Mouse (Mus musculus): Measurements from ENCODE around the gene Hist2h2bb.

Hist2h2bb gene

DNA sequence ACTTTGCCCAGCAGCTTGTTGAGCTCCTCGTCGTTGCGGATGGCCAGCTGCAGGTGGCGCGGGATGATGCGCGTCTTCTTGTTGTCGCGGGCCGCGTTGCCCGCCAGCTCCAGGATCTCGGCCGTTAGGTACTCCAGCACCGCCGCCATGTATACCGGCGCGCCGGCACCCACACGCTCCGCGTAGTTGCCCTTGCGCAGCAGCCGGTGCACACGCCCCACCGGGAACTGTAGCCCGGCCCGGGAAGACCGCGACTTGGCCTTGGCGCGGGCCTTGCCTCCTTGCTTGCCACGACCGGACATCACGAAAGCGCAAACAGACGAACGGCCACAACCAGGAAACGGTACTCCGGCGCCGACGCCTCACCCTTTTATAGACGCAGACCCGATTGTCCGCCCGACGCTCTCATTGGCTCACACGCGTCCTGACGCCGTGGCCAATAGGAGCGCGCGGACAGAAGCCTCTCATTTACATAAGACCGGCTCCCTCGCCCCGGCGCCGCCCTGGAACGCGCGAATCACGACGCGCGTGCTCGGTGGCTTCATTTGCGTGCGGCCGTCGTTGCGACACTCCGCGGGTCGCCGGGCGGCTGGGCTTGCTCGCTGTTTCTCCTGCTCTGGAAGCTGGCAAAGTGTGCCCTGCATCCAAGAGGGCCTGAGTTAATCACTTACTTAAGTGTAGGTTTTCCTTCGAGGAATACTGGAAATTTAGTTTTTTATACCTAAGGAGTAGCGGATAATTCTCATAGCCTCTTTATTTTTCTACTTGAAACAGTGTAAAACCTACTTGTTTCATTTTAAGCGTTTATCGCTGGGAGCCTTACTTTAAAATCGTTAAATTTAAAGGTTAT lies 29.4 kb upstream of the Hist2h2bb start, which contains the start of gene Hist2h2aa2:
Hist2h2aa2 (minus strand) TSS at position 328 of the 850 bp plus-strand sequence.
- WGBS = 2% methylated on average over 39 of the region's 85 CpGs

DNA sequence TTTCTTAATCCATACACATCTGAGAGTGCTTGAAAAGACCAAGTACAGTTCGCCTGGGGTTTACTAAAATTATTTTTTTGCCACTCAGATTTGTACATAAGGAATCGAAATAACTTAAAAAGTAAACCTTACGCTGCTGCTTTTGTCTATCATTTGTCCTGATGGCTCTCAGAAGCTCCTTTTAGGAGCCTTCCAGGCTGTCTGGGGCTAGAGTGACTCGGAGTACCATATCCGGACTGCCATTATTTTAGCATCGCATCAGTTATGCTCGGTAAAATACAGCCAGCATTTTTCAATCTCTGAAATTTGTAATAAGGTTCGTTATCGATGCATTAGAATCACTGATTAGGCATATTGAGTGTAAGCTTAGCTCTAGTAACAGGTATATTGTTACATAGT lies 28.8 kb upstream of the Hist2h2bb start:
- WGBS = 56% methylated on average over 9 of the region's 9 CpGs

DNA sequence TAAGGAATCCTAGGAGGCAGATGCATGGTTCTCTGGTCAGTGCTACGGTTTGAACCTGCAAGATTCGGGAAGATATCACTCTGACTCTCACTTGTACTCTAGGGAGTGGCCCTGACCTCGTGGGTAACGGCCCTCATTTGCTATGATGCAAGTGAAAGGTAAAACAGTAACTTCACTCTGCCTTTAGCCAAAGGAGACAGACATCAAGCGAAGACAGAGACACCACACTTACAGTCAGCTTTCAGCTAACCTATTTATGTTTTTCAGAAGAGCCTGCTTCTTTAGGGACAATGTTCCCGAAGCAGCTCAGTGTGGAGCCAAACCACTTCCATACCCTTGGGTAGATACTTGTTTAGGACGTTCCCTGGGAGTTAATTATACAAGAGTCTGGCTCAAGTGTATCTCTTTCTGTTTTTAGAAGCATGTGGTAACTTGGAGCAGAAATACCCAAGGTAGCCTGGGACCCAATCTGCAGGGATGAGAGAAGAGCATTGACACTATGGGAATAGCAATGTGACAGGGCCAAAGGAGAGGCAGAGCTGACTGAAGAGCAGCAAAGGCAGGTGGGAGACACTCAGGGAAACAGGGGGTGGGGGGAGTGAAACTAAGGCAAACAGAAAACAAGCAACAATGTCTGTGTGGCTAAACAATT lies 25.5 kb upstream of the Hist2h2bb start:
- 73% methylated on average over 7 of the region's 7 CpGs for WGBS

DNA sequence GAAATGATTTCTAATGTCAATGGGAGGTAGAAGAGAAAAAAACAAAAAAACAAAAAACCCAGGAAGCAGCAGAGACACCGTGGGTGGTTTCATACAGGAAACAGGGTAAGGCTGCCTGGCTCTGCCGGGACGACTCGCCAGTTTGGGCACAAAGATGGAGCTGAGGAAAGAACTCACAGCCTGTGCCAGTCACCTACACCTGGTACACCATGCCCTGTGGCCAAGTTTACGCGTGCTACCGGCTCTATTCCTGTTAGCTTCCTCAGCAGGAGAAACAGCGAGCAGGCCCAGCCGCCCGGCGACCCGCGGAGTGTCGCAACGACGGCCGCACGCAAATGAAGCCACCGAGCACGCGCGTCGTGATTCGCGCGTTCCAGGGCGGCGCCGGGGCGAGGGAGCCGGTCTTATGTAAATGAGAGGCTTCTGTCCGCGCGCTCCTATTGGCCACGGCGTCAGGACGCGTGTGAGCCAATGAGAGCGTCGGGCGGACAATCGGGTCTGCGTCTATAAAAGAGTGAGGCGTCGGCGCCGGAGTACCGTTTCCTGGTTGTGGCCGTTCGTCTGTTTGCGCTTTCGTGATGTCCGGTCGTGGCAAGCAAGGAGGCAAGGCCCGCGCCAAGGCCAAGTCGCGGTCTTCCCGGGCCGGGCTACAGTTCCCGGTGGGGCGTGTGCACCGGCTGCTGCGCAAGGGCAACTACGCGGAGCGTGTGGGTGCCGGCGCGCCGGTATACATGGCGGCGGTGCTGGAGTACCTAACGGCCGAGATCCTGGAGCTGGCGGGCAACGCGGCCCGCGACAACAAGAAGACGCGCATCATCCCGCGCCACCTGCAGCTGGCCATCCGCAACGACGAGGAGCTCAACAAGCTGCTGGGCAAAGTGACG lies 24.3 kb upstream of the Hist2h2bb start, which contains the start of gene Hist2h2aa1:
Hist2h2aa1 (plus strand) TSS at position 495 of the 884 bp plus-strand sequence.
- under 1% methylated on average over 31 of the region's 88 CpGs for WGBS

DNA sequence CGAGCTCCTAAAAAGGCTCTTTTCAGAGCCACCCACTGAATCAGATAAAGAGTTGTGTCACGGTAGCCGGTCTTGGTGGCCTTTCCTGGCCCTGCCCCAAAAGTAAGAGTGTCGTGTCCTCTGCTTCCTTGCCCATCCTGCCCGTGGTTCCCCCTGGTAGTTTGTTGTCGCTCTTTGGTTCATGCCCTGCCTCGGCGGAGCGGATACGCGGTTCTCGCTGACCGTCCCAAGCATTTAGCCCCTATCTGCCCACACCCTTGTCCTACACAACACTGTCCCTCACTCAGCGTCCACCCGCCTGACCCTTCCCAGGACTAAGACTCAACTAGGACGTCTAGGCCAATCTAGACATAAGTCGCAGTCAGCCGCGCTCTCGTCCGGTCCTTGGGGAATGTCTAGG lies 23.5 kb upstream of the Hist2h2bb start:
- WGBS = 2% methylated on average over 10 of the region's 21 CpGs

DNA sequence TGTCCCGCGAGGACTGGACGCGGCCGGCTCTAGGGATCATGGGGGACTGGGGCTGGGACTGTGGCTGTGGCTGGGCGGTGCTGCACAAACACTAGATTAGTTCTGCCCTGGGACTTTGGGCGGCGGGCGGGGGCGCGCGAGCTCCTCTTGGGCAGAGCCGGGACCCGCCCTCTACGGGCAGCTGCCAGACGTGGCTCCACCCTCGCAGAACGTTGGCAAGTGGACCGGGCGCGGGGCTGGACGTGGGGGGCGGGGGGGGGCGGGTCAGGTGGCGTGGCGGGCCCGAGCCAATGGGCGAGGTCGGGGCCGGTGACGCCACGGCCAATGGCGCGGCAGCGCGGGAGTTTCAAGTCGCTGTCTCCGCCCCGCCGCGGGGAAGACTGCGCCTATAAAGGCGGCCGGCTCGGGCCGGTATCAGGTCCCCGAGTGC lies 23.1 kb upstream of the Hist2h2bb start, which contains the start of gene Hist2h3c1:
Hist2h3c1 (plus strand) TSS at position 259 of the 430 bp plus-strand sequence.
- WGBS = under 1% methylated on average over 20 of the region's 47 CpGs

DNA sequence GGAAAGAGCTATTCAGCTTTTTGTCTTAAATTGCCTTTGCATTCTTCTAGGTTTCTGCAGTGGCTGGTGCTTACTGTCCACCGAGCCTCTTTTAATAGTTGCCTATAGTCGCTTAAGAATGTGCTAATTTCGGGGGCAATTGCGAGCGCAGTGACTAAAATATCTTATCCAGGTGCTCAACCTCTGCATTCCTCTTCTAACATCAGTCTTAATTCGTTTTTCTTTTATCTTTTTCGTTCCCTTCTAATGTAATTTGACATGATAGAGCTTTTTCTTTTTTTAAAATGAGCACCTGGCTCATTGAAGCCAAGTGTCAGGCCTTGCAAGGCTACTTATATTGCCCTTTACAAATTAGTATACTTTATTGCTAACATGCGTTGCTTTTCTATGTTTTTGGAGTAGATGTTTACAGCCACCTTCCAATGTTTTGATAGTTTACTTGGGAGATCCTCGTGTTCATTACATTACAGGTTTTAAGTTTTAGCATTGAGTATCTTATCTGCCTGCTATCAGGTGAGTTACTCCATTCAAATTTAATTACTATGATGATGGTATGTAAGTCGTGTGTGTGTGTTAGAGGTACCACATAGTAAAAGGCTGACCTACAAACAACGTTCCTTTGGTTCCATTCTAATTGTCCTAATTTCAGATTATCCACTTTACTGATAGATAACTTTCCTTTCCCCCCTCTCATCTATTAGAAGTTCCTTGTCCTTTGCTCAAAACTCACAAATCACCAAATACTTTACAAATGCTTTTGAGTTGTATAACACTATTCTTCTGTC lies 22.0 kb upstream of the Hist2h2bb start:
- 46% methylated on average over 11 of the region's 11 CpGs for WGBS

DNA sequence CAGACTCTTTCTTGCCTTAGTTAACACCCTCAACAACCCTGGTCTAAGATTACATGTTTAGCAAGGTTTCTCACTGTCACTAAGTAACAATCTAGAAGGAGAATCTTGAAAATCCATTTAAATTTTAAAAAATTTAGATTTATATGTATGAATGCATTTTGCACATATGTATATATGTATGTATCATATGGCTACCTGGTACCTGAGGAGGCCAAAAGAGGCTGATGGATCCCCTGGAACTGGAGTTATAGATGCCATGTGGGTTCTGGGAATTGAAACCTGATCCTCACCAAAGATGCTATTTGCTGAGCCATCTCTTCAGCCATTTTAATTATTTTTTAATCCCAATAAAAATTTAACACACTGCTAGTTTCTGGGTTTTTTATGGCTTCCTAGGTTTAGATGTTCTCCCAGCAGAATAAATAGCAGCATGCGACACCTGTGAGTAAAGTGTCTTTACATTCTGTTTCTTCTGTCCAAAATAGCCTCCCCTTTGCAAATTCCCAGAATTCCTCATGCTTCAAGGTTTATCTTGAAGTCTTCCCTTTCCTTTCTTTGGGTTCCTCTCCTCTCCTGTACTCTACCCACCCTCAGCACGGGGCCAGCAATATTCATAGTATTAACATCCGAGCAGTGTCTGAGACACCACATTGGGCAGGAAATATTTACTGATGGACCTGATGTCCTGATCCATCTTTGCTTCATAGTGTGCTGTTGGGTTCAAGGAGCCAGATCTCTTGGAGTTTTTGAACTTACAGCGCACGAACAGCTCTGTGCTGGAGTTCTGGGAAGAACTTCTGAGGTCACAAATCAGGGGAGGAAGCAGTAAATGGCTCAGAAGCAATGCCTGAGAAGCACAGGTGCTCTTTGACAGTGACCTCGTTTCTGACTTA lies 21.2 kb upstream of the Hist2h2bb start:
- 65% methylated on average over 6 of the region's 6 CpGs for WGBS

DNA sequence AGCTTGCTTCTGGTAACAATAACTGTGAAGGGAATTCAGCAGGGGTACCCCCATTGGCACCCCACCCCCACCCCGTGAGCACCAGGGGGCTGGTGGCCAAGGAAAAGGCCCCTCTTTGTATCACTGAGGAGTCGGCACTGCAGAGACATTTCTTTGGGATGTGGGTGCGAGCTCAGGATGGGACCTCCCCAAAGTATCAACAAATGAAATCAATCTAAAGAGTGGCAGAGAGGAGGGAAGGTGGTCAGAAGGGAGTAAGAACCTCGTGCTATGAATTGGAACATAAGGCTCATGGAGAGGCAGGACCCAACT lies 20.6 kb upstream of the Hist2h2bb start:
- 67% methylated on average over 4 of the region's 4 CpGs for WGBS

DNA sequence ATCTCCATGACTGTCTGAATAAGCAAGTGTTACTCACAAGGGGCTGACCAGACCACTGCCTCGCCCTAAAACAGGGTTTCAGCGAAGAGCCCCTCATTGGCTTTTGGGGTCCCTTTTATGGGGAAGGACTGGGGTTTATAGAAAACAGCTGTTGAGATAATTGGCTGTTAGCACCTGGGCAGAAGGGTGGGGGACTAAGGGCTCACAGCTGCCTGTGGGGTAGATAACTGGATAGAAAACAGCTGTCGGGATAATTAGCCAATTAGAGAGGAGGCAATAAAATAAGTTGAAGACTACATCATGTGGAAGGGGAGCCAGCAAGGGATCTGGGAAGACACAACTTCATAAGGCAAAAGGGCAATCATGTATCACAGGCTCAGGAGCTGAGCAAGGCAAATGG lies 18.7 kb upstream of the Hist2h2bb start:
- 85% methylated on average over 3 of the region's 3 CpGs for WGBS

DNA sequence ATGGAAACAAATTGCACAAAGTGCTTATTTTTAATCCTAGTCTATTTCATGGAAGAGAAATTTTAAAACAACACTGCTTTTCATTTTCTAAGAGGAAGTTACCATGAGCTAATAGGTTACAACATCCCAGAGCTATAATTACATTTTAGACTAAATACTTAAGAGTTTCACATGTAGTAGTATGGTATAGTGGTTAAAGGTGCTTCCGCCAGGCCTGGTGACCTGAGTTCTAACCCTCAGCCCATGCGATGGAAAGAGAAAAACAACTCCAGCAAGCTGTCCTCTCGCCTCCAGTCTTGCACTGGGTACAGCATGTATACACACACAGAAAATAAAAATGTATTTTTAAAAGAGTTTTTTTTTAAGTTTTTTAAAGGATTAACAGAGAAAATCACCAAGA lies 17.8 kb upstream of the Hist2h2bb start:
- 89% methylated on average over 3 of the region's 3 CpGs for WGBS

DNA sequence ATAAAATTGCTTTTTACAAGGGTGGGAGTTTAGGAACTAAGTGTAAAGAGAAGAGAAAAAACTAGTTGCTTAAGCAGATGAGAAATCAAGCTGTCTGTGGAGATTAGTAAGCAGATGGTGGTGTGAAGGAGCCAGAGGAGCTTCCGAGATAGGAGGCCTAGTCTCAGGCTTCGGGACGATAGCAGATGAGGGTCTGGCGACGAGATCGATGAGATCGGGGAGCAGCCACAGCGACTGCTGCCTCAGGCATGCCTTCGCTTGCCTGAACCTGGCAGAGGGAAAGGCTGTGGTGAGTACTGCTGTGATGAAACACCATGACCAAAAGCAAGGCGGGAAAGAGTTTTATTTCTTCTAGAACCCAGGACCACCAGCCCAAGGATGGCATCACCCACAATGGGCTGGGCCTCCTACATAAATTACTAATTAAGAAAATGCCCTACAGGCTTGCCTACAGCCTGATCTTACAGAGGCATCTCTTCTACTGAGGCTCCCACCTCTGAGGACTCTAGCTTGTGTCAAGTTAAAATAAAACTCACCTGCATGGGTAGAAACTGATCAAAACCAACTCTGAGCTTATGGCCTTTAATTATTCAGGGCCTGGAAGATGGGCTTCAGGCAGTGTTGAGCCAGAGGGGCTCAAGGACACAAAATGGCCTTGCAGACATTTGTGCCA lies 14.7 kb upstream of the Hist2h2bb start:
- WGBS = 58% methylated on average over 10 of the region's 10 CpGs

DNA sequence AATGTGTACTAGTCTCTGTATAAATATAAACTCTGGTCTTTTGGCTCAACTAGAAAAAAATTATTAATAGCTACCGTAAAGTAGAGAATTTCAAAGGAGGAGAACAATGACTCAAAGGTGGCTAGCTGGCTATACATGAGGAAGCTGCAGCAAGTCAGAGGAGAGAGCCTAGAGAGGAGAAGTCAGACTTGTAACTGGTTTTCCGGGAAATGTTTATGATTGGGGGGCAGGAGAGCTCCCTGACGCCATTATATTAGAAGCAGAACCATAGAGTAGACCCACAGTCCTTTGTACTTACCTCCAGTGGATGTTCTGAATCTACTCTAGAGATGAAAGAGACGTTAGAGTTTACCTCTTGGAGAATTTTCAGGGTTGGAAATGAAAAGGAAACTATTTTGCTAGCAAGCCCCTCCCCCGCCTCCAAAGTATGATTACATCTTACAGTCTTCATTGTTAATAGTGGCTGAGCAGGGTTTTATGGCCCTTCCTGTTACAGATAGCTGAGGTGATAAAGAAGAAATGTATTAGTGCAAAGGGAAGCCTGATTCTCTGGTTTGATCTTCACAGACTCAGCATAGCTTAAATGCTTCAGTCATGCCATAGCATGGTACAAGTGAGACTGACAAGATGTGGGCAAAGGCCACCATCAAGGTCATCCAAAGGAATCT lies 13.5 kb upstream of the Hist2h2bb start:
- 78% methylated on average over 5 of the region's 5 CpGs for WGBS

DNA sequence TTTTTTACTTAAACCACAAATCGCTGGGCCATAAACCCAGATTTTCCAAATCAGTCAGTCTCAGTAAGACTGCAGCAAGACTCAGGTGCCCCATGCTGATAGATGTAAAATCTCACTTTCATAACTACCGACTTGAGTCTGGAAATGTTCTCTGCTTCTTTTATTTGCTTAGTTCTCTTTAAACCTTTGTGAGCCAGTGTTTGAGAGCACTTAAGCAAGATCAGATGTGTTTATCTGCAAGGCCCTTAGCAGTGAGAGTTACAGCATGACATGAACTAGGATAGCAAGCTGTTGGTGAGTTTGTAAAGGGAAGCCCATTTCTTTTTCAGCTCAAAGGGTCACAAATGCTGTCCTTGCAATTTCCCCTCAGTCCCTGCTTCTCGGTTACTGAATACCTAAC lies 12.4 kb upstream of the Hist2h2bb start:
- 90% methylated on average over 3 of the region's 3 CpGs for WGBS

DNA sequence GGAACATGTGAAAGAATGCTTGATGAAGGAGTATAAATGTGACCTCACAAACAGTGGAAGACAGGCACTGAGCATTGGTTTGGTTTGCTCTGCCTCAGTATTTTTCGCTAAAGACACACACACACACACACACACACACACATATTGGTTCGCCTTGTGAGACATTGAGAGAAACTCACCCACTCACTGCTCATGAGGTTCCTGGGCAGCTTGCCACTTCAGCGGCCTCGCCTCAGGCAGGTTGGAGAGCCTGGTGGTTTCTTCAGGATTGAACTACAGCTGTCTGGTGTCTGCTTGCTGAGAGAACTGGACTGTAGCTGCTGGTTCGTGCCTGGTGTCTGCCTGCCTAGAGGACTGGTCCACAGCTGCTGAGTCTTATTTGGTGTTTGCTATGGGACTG lies 9.3 kb upstream of the Hist2h2bb start:
- WGBS = 73% methylated on average over 5 of the region's 5 CpGs

DNA sequence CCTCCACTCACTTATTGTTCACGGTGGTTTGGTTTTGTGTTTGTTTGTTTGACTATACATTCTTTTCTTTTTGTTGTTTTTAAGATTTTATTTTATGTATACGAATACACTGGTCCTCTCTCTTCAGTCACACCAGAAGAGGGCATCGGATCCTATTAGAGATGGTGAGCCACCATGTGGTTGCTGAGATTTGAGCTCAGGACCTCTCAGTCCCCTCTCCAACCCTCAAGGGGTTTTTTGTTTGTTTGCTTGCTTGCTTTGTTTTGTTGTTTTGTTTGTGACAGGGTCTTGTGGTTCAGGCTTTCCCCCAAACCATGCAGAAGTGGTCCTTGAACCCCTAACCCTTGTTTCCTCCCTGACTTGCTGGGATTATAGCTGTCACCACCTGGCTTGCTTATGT lies 7.9 kb upstream of the Hist2h2bb start:
- WGBS = 40% methylated on average over 3 of the region's 3 CpGs

DNA sequence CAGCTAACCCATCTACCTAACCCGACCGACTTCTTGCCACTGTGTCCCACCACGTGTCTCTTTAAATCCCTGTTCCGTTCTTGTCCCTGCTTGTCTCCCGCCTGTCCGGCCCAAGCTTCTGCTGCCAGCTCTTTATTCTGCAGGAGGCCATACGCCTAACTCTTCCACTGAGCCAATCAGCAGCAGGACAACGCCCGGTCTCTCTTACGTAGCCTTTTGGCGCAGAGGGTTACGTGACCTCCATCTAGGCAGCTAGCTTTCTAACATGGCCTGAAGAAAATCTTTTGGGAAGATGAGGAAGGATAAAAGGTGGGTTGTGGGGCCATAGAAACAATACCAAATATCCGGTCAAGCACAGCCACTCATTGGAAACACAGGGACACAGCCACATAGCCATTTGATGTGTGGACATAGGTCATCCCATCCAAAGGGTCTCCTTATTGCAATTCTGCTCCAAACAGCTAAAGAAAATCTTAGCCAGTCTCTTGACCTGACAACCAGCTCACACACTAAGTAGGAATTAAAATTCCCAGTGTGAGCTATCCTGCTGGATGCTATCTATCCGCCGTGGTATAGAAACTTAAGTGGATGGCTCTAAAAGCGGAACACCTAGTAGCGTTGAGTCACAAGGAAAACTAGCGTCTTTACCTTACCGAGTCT lies 7.2 kb upstream of the Hist2h2bb start:
- 1% methylated on average over 19 of the region's 19 CpGs for WGBS

DNA sequence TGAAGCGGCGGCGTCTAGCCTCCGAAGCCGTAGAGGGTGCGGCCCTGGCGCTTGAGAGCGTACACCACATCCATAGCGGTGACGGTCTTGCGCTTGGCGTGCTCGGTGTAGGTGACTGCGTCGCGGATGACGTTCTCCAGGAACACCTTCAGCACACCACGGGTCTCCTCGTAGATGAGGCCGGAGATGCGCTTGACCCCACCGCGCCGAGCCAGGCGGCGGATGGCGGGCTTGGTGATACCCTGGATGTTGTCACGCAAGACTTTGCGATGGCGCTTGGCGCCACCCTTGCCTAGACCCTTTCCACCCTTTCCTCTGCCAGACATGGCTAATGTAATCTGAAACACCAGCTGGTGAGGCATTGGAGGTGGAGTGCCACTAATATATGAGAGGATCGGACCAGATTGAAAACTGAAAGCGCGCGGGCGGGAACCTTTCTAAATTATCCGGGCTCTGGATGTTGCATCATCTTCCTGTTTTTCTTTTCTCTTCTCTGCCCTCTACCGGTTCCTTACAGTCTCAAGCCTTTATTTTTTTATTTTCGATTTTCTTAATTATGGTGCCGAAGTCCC lies 6.5 kb upstream of the Hist2h2bb start, which contains the start of gene Hist2h4:
Hist2h4 (minus strand) TSS at position 333 of the 572 bp plus-strand sequence.
- under 1% methylated on average over 40 of the region's 40 CpGs for WGBS
